Mouse (Mus musculus): ENCODE results near the gene Sigirr. TPM values are rescaled to one million over a fixed set of nuclear protein-coding genes. Genes with fewer than 3 reads are reported as not detected.

The Sigirr gene
- polyA plus RNA-seq, 1 experiment = 41.8 TPM

- TF ChIP-seq GATA1 (IDR thresholded peaks at IDR 0.05; ENCODE audit: borderline replicate concordance, low read length) = no peak
- no peak for TF ChIP-seq FLI1 (IDR thresholded peaks at IDR 0.05; ENCODE audit: low read length)
- H3K27me3 ChIP-seq (replicated peaks) = peaks cover 46% of the 10 kb centered on the region
These were observed 36.2 kb downstream of the Sigirr start for GRCm38 (mm10) chr7:141064175-141064574.

GRCm38 (mm10) chr7:141063353-141063752 lies 37.0 kb downstream of the Sigirr start:
- Histone ChIP-seq H3K4me1 (peaks cover 88% of the 10 kb centered on the region), H3K27me3 (replicated peaks) (peaks cover 40% of the 10 kb centered on the region), H3K9me3 (no peaks in the 10 kb centered on the region), H3K36me3 (replicated peaks; ENCODE audit: low read length) (no peaks in the 10 kb centered on the region), H3K4me3 (replicated peaks) (peak overlapping the region; percentile 79)
- TF ChIP-seq FLI1 (IDR thresholded peaks at IDR 0.05; ENCODE audit: low read length) = no peak

More at GRCm38 (mm10) chr7:141064175-141064574, 36.2 kb downstream of the Sigirr start:
- Histone ChIP-seq H3K9me3 (no peaks in the 10 kb centered on the region), H3K36me3 (replicated peaks; ENCODE audit: low read length) (no peaks in the 10 kb centered on the region), H3K4me1 (peaks cover 79% of the 10 kb centered on the region), H3K4me3 (replicated peaks) (peak overlapping the region; percentile 79)

GRCm38 (mm10) chr7:141062525-141062924 lies 37.8 kb downstream of the Sigirr start:
- Histone ChIP-seq H3K27me3 (replicated peaks) (peaks cover 32% of the 10 kb centered on the region), H3K9me3 (no peaks in the 10 kb centered on the region), H3K4me3 (replicated peaks) (no peak overlapping the region), H3K36me3 (replicated peaks; ENCODE audit: low read length) (no peaks in the 10 kb centered on the region), H3K4me1 (peaks cover 87% of the 10 kb centered on the region)
- no peak for TF ChIP-seq GATA1 (IDR thresholded peaks at IDR 0.05; ENCODE audit: borderline replicate concordance, low read length)
- TF ChIP-seq FLI1 (IDR thresholded peaks at IDR 0.05; ENCODE audit: low read length) = no peak

GRCm38 (mm10) chr7:141061269-141061692 lies 39.1 kb downstream of the Sigirr start:
- Histone ChIP-seq H3K36me3 (replicated peaks; ENCODE audit: low read length) (no peaks in the 10 kb centered on the region), H3K4me1 (peaks cover 94% of the 10 kb centered on the region), H3K4me3 (replicated peaks) (peak overlapping the region; percentile 92), H3K9me3 (0 out of 2 replicates have a peak, but pooled peaks cover 3% of the 10 kb centered on the region), H3K27me3 (replicated peaks) (peaks cover 25% of the 10 kb centered on the region)
- TF ChIP-seq FLI1 (IDR thresholded peaks at IDR 0.05; ENCODE audit: low read length) (no peak), GATA1 (IDR thresholded peaks at IDR 0.05; ENCODE audit: borderline replicate concordance, low read length) (no peak)

GRCm38 (mm10) chr7:141060426-141061242 lies 39.7 kb downstream of the Sigirr start, which contains the start of gene B4galnt4:
B4galnt4 (plus strand) TSS chr7:141061104.
- H3K4me3 ChIP-seq (replicated peaks) = peak within 1 kb of the TSS; percentile 92
- H3K4me1 ChIP-seq = peaks cover 89% of the 10 kb centered on the region
- H3K9me3 ChIP-seq = peaks cover 9% of the 10 kb centered on the region
- H3K27me3 ChIP-seq (replicated peaks) = peaks cover 22% of the 10 kb centered on the region
- TF ChIP-seq GATA1 (IDR thresholded peaks at IDR 0.05; ENCODE audit: borderline replicate concordance, low read length) (no peak), FLI1 (IDR thresholded peaks at IDR 0.05; ENCODE audit: low read length) (no peak)
- H3K36me3 ChIP-seq (replicated peaks; ENCODE audit: low read length) = peaks cover 2% of the 10 kb centered on the region

GRCm38 (mm10) chr7:141059929-141060328 lies 40.4 kb downstream of the Sigirr start:
- H3K36me3 ChIP-seq (replicated peaks; ENCODE audit: low read length) = peaks cover 4% of the 10 kb centered on the region
- H3K27me3 ChIP-seq (replicated peaks) = peaks cover 18% of the 10 kb centered on the region
- peaks cover 12% of the 10 kb centered on the region for H3K9me3 ChIP-seq
- peaks cover 82% of the 10 kb centered on the region for H3K4me1 ChIP-seq
- no peak for TF ChIP-seq FLI1 (IDR thresholded peaks at IDR 0.05; ENCODE audit: low read length)
- no peak for TF ChIP-seq GATA1 (IDR thresholded peaks at IDR 0.05; ENCODE audit: borderline replicate concordance, low read length)
- peak overlapping the region; percentile 92 for H3K4me3 ChIP-seq (replicated peaks)

- Histone ChIP-seq H3K27me3 (replicated peaks) (peaks cover 21% of the 10 kb centered on the region), H3K9me3 (peaks cover 12% of the 10 kb centered on the region), H3K4me1 (peaks cover 77% of the 10 kb centered on the region), H3K36me3 (replicated peaks; ENCODE audit: low read length) (peaks cover 4% of the 10 kb centered on the region), H3K4me3 (replicated peaks) (no peak overlapping the region)
- no peak for TF ChIP-seq FLI1 (IDR thresholded peaks at IDR 0.05; ENCODE audit: low read length)
- TF ChIP-seq GATA1 (IDR thresholded peaks at IDR 0.05; ENCODE audit: borderline replicate concordance, low read length) = no peak
These were observed 41.6 kb downstream of the Sigirr start for GRCm38 (mm10) chr7:141058601-141059341.

- Histone ChIP-seq H3K4me3 (replicated peaks) (no peak overlapping the region), H3K36me3 (replicated peaks; ENCODE audit: low read length) (peaks cover 4% of the 10 kb centered on the region), H3K9me3 (peaks cover 12% of the 10 kb centered on the region), H3K4me1 (peaks cover 70% of the 10 kb centered on the region), H3K27me3 (replicated peaks) (peaks cover 21% of the 10 kb centered on the region)
- TF ChIP-seq GATA1 (IDR thresholded peaks at IDR 0.05; ENCODE audit: borderline replicate concordance, low read length) (no peak), FLI1 (IDR thresholded peaks at IDR 0.05; ENCODE audit: low read length) (no peak)
These were observed 42.8 kb downstream of the Sigirr start for GRCm38 (mm10) chr7:141057541-141057940.

- Histone ChIP-seq H3K36me3 (replicated peaks; ENCODE audit: low read length) (peaks cover 4% of the 10 kb centered on the region), H3K4me1 (peaks cover 68% of the 10 kb centered on the region), H3K9me3 (peaks cover 12% of the 10 kb centered on the region), H3K27me3 (replicated peaks) (peaks cover 21% of the 10 kb centered on the region), H3K4me3 (replicated peaks) (no peak overlapping the region)
- TF ChIP-seq FLI1 (IDR thresholded peaks at IDR 0.05; ENCODE audit: low read length) (no peak), GATA1 (IDR thresholded peaks at IDR 0.05; ENCODE audit: borderline replicate concordance, low read length) (no peak)
These were observed 43.4 kb downstream of the Sigirr start for GRCm38 (mm10) chr7:141056976-141057375.

GRCm38 (mm10) chr7:141055785-141056184 lies 44.6 kb downstream of the Sigirr start:
- Histone ChIP-seq H3K4me3 (replicated peaks) (no peak overlapping the region), H3K36me3 (replicated peaks; ENCODE audit: low read length) (peaks cover 4% of the 10 kb centered on the region), H3K4me1 (peaks cover 58% of the 10 kb centered on the region), H3K9me3 (peaks cover 12% of the 10 kb centered on the region), H3K27me3 (replicated peaks) (peaks cover 13% of the 10 kb centered on the region)
- TF ChIP-seq FLI1 (IDR thresholded peaks at IDR 0.05; ENCODE audit: low read length) (no peak), GATA1 (IDR thresholded peaks at IDR 0.05; ENCODE audit: borderline replicate concordance, low read length) (no peak)
